Mouse (Mus musculus): ENCODE measurements at regions not wholly inside any gene's neighbourhood (a gene's known extent, or its start where the extent isn't known, plus 50 kb on each side); places are given as distances from the start of the nearest gene placed in this dataset.

DNA sequence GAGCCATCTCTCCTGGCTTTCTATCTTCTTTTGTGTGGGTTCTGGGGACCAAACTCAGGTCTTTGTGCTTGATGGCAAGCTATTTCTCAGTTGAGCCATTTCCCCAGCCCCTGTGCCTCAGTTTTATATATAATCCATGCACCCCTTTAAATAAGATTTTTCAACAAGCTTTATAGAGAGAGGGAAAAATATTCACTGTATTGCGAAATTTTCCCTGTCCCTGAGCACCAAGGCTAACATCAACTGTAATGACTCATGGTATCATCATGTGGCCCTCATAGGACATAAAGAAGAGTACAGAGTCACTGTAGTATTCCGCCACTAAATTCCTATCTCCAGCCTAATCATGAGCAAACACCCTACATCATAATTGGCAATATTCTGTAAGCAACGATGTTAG is 142.4 kb upstream of the Dock1 start:
- peak in 1 of 2 experiments; percentile 86 for DNase-seq (ENCODE audit: inconsistent age in 2 of 2, low spot score in 1 of 2)

GRCm38 (mm10) chr7:134534821-134535220 is 135.6 kb upstream of the Dock1 start:
- DNase-seq (ENCODE audit: inconsistent age in 2 of 2, low spot score in 1 of 2) = peak; percentile 44 to 76

GRCm38 (mm10) chr7:134541699-134542098 is 128.8 kb upstream of the Dock1 start:
- no peak for DNase-seq (ENCODE audit: inconsistent age in 2 of 2, low spot score in 1 of 2)

GRCm38 (mm10) chr7:134546187-134546586 is 124.3 kb upstream of the Dock1 start:
- no peak for DNase-seq (ENCODE audit: inconsistent age in 2 of 2, low spot score in 1 of 2)

DNA sequence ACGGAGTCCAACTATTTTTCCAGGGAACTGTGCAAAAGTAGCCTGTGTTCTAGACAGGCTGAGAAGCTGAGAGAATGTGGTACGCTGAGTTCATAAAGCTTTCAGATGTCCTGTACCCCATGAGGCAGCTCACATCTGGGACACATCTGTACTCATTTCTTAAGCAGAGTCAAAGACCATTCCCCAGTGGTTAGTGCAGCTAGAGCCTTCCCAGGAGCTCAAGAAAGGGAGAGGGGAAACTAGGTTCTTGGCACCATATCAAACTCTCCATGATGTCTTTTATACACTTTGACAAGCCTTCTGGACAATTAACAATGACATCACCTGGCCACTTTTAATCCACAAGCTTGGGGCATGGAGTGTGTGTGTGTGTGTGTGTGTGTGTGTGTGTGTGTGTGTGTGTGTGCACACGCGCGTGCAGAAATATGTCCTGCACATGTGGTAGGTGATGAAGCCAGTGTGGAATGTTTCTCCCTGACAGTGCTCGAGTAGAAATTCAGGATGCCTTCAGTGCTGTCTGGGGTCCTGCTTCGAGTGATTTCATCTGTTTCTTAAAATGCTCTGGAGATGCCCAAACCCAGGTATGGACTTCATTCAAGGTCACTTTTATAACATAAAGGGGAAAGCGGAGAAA is 121.1 kb upstream of the Dock1 start:
- no peak for DNase-seq (ENCODE audit: inconsistent age in 2 of 2, low spot score in 1 of 2)

DNA sequence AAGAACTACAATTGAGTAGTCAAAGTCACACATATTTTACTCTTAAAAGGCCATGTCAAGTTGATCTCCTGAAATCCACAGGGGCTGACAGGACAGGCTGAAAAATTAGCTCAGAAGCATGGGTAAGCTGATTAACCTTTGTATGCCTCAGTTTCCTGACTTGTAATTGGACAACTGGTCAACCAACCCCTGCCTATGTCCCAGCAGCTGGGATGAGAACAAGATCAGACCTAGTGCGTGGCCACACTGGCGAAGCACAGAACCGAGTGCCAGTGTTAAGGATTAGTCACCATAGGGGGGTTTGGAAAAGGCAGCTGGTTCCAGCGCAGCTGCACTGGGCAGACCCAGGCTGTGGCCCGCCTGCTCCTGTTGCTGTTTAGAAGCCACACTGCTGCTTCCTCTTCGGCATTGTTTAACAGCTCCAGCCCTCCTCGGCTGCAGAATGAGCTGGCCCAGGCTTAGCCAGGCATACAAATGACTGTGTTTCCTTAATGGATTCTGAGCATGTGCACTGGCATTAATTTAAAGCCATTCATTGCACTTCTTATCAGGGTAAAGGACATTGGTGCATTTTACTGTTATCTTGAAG is 120.1 kb upstream of the Dock1 start:
- no peak for DNase-seq (ENCODE audit: inconsistent age in 2 of 2, low spot score in 1 of 2)

- peak; percentile 47 to 78 for DNase-seq (ENCODE audit: inconsistent age in 2 of 2, low spot score in 1 of 2)
Observed at GRCm38 (mm10) chr7:134552051-134552451, 118.4 kb upstream of the Dock1 start.

DNA sequence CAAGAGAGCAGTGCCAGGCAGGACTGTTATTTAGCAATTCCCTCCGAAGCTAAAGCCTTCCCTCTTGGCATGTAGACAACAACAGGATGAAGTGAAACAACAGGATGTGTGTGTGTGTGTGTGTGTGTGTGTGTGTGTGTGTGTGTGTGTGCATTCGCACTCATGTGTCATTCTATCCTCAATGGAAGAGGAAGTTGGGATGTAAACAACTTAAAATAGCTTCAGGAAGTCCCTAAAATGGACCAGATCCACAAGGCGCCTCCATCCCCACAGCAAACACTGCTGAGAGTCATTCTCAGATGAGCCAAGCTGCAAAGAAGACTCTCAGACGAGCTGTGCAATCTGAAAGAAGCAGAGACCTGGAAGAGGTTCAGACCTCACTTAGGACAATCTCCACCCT is 114.4 kb upstream of the Dock1 start:
- DNase-seq (ENCODE audit: inconsistent age in 2 of 2, low spot score in 1 of 2) = no peak

- peak; percentile 81 to 96 for DNase-seq (ENCODE audit: inconsistent age in 2 of 2, low spot score in 1 of 2)
Observed at GRCm38 (mm10) chr7:134566322-134566721, 104.1 kb upstream of the Dock1 start.

DNA sequence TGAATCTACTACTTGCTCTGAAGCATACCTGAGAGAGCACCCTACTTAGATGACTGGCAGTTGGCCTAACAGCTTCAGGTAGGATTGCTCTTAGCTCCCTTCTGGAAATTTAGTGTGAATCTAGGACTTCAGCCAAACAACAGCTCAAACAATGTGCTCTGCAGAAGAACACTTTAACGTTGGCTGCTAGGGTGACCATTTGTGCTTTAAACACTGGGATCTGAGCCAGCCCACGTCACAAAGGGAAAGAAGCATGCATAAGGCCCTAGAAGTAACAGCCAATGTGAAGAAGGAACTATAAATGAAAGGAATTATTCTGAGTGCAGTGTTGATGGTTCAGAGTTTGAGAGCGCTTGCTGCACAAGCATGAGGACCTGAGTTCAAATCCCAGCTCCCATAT is 101.2 kb upstream of the Dock1 start:
- no peak for DNase-seq (ENCODE audit: inconsistent age in 2 of 2, low spot score in 1 of 2)

GRCm38 (mm10) chr7:134570176-134570810 is 100.2 kb upstream of the Dock1 start:
- DNase-seq (ENCODE audit: inconsistent age in 2 of 2, low spot score in 1 of 2) = peak; percentile 26 to 75

GRCm38 (mm10) chr7:134581746-134582145 is 88.7 kb upstream of the Dock1 start:
- DNase-seq (ENCODE audit: inconsistent age in 2 of 2, low spot score in 1 of 2) = peak; percentile 48 to 80

DNA sequence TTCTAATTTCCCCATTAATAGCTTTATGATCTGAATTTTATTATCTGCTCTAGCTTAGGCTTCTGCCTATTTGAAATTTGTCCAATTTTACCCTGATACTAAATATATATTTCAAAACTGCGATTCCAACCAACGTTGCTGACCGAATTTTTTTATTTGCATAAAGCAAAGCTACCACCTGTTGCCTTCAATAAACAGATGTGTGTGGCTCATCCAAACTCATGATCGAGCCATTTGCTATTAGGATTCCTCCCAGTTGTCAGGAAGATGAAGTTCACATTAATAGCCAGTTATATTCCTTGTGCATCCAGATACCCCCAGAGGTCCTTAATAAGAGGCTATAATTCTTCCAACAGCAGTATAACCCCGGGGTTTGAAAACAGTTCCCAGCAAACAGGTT is 85.0 kb upstream of the Dock1 start:
- no peak for DNase-seq (ENCODE audit: inconsistent age in 2 of 2, low spot score in 1 of 2)

DNA sequence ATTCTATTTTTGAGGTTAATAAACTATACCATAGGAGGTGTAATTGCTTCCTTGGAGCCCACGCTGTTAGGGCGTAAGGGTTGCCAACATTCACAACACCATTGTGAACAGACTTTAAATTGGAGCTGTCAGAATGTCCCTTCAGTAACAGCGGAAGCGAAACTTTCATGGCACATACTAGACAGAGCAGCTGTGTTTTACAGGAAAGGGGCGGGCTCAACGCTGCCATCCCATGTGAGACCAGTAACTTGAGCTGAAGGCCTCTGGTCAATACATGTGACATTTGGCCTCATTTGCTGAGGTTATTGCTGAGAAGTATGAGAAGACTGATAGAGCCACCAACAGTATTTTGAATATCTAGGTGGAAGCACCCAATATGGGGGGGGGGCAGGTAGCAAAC is 83.5 kb upstream of the Dock1 start:
- no peak for DNase-seq (ENCODE audit: inconsistent age in 2 of 2, low spot score in 1 of 2)

DNA sequence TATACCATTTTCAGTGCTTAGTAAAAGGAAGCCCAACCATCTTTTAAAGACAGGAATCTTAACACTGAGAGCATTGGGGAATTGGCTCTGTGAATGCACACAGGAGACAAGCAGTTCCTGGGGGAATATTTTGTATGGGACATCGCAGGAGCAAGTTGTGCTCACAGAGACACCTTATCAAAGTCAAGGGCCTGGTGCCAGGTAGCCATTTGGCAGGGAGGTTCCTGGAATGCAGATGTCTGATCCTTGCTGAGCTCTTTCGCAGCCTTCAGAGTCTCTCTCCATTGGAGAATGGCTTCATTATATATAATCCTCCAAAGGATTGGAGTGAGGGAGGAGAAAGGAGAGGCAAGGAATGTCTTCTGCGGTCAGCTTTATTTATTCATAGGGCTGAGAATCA is 62.6 kb upstream of the Dock1 start:
- no peak for DNase-seq (ENCODE audit: inconsistent age in 2 of 2, low spot score in 1 of 2)

GRCm38 (mm10) chr7:134610159-134610558 is 60.3 kb upstream of the Dock1 start:
- no peak for DNase-seq (ENCODE audit: inconsistent age in 2 of 2, low spot score in 1 of 2)

DNA sequence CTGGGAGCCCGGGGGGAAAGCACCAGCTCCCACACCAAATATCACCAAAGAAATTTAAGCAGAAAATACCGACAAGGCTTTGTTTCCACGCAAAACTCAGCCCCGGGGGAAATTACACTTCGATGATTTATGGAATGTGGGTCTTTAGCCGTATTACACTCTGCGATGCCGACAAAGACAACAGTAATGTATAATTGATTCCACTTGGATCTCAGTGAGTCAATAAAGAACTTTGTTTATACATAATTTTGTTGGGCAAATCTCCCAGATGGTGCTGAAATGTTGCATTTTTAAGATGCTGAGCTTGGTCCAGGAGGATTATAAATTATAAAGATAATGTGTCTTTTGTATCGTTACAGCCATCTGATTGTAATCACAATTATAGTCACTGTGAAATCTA is 59.1 kb upstream of the Dock1 start:
- DNase-seq (ENCODE audit: inconsistent age in 2 of 2, low spot score in 1 of 2) = no peak

DNA sequence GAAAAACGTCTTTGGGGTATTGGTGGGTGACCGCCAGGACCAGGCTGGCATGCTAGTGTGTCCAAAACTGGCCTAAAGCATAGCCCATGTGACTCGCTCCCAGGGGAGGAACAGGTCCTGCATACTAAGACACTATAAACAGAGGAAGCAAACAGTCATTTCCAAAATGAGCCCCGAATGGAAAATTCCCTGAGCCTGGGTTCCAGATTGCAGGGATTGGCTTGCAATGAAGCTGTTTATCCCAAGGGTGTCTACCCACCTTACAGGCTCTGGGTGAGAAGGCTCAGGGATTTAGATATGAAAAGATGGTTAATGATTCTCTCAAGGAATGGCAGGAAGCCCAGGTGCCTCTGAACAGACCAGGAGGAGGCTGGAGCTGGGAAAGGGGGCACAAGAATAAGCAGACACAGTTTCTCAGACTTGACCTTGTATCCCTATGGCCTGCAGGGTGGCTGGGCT is 58.2 kb upstream of the Dock1 start:
- DNase-seq (ENCODE audit: inconsistent age in 2 of 2, low spot score in 1 of 2) = no peak

DNA sequence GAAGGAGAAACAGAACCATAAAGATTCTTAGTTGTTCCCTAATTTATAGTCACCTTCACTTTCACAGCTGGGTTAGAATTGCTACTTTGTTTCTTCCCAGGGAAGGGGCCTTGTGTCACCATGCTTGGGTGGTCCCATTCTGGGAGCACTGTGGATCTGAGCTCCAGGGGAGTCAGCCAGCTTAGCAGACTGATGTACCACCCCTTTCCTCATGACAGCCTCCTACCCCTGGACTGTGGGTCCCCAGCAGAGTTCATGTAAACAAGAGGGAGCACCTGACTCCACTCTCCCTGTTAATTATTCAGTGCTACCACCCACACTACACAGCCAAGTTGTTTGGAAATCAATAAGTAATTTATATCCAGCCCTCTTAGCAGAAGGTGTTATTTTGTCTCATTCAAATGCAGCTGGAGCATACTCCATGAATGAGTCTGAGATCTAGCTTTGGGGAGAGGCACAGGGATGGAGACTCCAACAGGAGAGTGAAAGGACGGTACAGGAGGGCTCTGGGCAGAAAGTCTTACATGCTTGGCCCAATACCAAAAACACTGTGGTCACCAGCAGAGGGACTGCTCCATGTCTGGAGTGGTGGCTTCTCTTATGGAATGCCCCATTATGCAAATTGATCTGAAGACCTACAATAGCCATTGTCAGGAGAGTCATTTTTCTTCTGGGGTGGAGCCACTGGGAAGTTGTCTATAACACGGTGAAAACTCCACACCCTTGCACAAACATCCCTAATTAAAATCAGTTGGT is 51.1 kb upstream of the Dock1 start:
- DNase-seq (ENCODE audit: inconsistent age in 2 of 2, low spot score in 1 of 2) = no peak

- DNase-seq (ENCODE audit: inconsistent age in 2 of 2, low spot score in 1 of 2) = no peak
Observed at GRCm38 (mm10) chr7:134620006-134620405, 50.4 kb upstream of the Dock1 start.
